Mouse (Mus musculus): ENCODE measurements around the gene Ppp4r2. TPM values are rescaled to one million over a fixed set of nuclear protein-coding genes. Genes with fewer than 3 reads are reported as not detected.

The Ppp4r2 gene
- polyA plus RNA-seq, 1 experiment from 2014 or later: 21.5 TPM

GRCm38 (mm10) chr6:100807746-100808145, 25.7 kb upstream of the Ppp4r2 start:
- Histone ChIP-seq H3K27ac (no peak overlapping the region), H3K4me2 (no peak overlapping the region), H3K27me3 (no peaks in the 10 kb centered on the region), H3K4me3 (replicated peaks) (no peak overlapping the region), H3K36me3 (no peaks in the 10 kb centered on the region), H3K9me3 (replicated peaks) (no peaks in the 10 kb centered on the region), H3K9ac (no peak overlapping the region), H3K4me1 (peaks cover 5% of the 10 kb centered on the region)
- 36% methylated on average over 1 of the region's 1 CpGs for WGBS
- ATAC-seq (replicated peaks; ENCODE audit: low FRiP score): no peak

- no peak overlapping the region for H3K27ac ChIP-seq
- no peaks in the 10 kb centered on the region for H3K9me3 ChIP-seq (replicated peaks)
- WGBS: 91% methylated on average over 6 of the region's 6 CpGs
- H3K9ac ChIP-seq: no peak overlapping the region
- no peaks in the 10 kb centered on the region for H3K27me3 ChIP-seq
- H3K4me2 ChIP-seq: no peak overlapping the region
- no peak for ATAC-seq (replicated peaks; ENCODE audit: low FRiP score)
- H3K4me3 ChIP-seq (replicated peaks): no peak overlapping the region
- H3K4me1 ChIP-seq: no peaks in the 10 kb centered on the region
- H3K36me3 ChIP-seq: no peaks in the 10 kb centered on the region
Observed at GRCm38 (mm10) chr6:100808221-100808778, 25.1 kb upstream of the Ppp4r2 start.

GRCm38 (mm10) chr6:100810117-100810516, 23.3 kb upstream of the Ppp4r2 start:
- H3K36me3 ChIP-seq: no peaks in the 10 kb centered on the region
- 92% methylated on average over 4 of the region's 4 CpGs for WGBS
- no peak overlapping the region for H3K4me2 ChIP-seq
- no peak overlapping the region for H3K27ac ChIP-seq
- ATAC-seq (replicated peaks; ENCODE audit: low FRiP score): no peak
- H3K4me3 ChIP-seq (replicated peaks): no peak overlapping the region
- no peak overlapping the region for H3K9ac ChIP-seq
- H3K27me3 ChIP-seq: no peaks in the 10 kb centered on the region
- H3K4me1 ChIP-seq: no peaks in the 10 kb centered on the region
- H3K9me3 ChIP-seq (replicated peaks): no peaks in the 10 kb centered on the region

- Histone ChIP-seq H3K4me2 (no peak overlapping the region), H3K9ac (no peak overlapping the region), H3K36me3 (no peaks in the 10 kb centered on the region), H3K27ac (no peak overlapping the region), H3K4me3 (replicated peaks) (no peak overlapping the region), H3K9me3 (replicated peaks) (no peaks in the 10 kb centered on the region), H3K4me1 (no peaks in the 10 kb centered on the region), H3K27me3 (no peaks in the 10 kb centered on the region)
- no peak for ATAC-seq (replicated peaks; ENCODE audit: low FRiP score)
- 65% methylated on average over 3 of the region's 3 CpGs for WGBS
Observed at GRCm38 (mm10) chr6:100811731-100812130, 21.7 kb upstream of the Ppp4r2 start.

- Histone ChIP-seq H3K27ac (no peak overlapping the region), H3K4me1 (peaks cover 20% of the 10 kb centered on the region), H3K4me3 (replicated peaks) (no peak overlapping the region), H3K4me2 (no peak overlapping the region), H3K36me3 (no peaks in the 10 kb centered on the region), H3K27me3 (no peaks in the 10 kb centered on the region), H3K9me3 (replicated peaks) (no peaks in the 10 kb centered on the region), H3K9ac (no peak overlapping the region)
- no peak for ATAC-seq (replicated peaks; ENCODE audit: low FRiP score)
- WGBS: 88% methylated on average over 2 of the region's 2 CpGs
Observed at GRCm38 (mm10) chr6:100821367-100821766, 12.1 kb upstream of the Ppp4r2 start.

- Histone ChIP-seq H3K27me3 (no peaks in the 10 kb centered on the region), H3K9me3 (replicated peaks) (no peaks in the 10 kb centered on the region), H3K36me3 (no peaks in the 10 kb centered on the region), H3K4me2 (no peak overlapping the region), H3K9ac (no peak overlapping the region), H3K27ac (no peak overlapping the region), H3K4me3 (replicated peaks) (no peak overlapping the region), H3K4me1 (peaks cover 29% of the 10 kb centered on the region)
- 53% methylated on average over 1 of the region's 1 CpGs for WGBS
- ATAC-seq (replicated peaks; ENCODE audit: low FRiP score): no peak
Observed at GRCm38 (mm10) chr6:100823356-100823755, 10.1 kb upstream of the Ppp4r2 start.

GRCm38 (mm10) chr6:100824381-100824965, 8.9 kb upstream of the Ppp4r2 start:
- no peak for ATAC-seq (replicated peaks; ENCODE audit: low FRiP score)
- H3K4me2 ChIP-seq: no peak overlapping the region

GRCm38 (mm10) chr6:100826046-100826445, 7.4 kb upstream of the Ppp4r2 start:
- H3K36me3 ChIP-seq: no peaks in the 10 kb centered on the region
- peaks cover 29% of the 10 kb centered on the region for H3K4me1 ChIP-seq
- H3K4me2 ChIP-seq: no peak overlapping the region
- no peaks in the 10 kb centered on the region for H3K27me3 ChIP-seq
- H3K9ac ChIP-seq: no peak overlapping the region
- WGBS: 48% methylated on average over 6 of the region's 6 CpGs
- peak; percentile 82 for ATAC-seq (replicated peaks; ENCODE audit: low FRiP score)
- H3K4me3 ChIP-seq (replicated peaks): no peak overlapping the region
- no peaks in the 10 kb centered on the region for H3K9me3 ChIP-seq (replicated peaks)
- peak overlapping the region; percentile 85 for H3K27ac ChIP-seq

More at GRCm38 (mm10) chr6:100824381-100824965, 8.9 kb upstream of the Ppp4r2 start:
- Histone ChIP-seq H3K27ac (no peak overlapping the region; the same call in 1 of the 2 replicates), H3K9me3 (replicated peaks) (no peaks in the 10 kb centered on the region), H3K27me3 (no peaks in the 10 kb centered on the region), H3K4me3 (replicated peaks) (no peak overlapping the region), H3K4me1 (peaks cover 29% of the 10 kb centered on the region), H3K36me3 (no peaks in the 10 kb centered on the region), H3K9ac (no peak overlapping the region)
- 55% methylated on average over 7 of the region's 7 CpGs for WGBS

- WGBS: 87% methylated on average over 7 of the region's 7 CpGs
Observed at GRCm38 (mm10) chr6:100828565-100828964, 4.9 kb upstream of the Ppp4r2 start.

GRCm38 (mm10) chr6:100829770-100830169, 3.7 kb upstream of the Ppp4r2 start:
- Histone ChIP-seq H3K9me3 (replicated peaks) (no peaks in the 10 kb centered on the region), H3K4me1 (peaks cover 20% of the 10 kb centered on the region), H3K4me3 (replicated peaks) (no peak overlapping the region), H3K4me2 (no peak overlapping the region), H3K27me3 (no peaks in the 10 kb centered on the region), H3K27ac (no peak overlapping the region), H3K9ac (no peak overlapping the region), H3K36me3 (no peaks in the 10 kb centered on the region)
- ATAC-seq (replicated peaks; ENCODE audit: low FRiP score): no peak
- WGBS: 74% methylated on average over 5 of the region's 5 CpGs

More at GRCm38 (mm10) chr6:100828565-100828964, 4.9 kb upstream of the Ppp4r2 start:
- no peaks in the 10 kb centered on the region for H3K9me3 ChIP-seq (replicated peaks)
- H3K9ac ChIP-seq: no peak overlapping the region
- H3K4me1 ChIP-seq: peaks cover 27% of the 10 kb centered on the region
- no peak for ATAC-seq (replicated peaks; ENCODE audit: low FRiP score)
- no peaks in the 10 kb centered on the region for H3K36me3 ChIP-seq
- no peaks in the 10 kb centered on the region for H3K27me3 ChIP-seq
- H3K4me2 ChIP-seq: no peak overlapping the region
- H3K27ac ChIP-seq: no peak overlapping the region
- no peak overlapping the region for H3K4me3 ChIP-seq (replicated peaks)

- Histone ChIP-seq H3K4me1 (peaks cover 22% of the 10 kb centered on the region), H3K27me3 (no peaks in the 10 kb centered on the region), H3K4me3 (replicated peaks) (no peak overlapping the region), H3K9me3 (replicated peaks) (no peaks in the 10 kb centered on the region), H3K4me2 (no peak overlapping the region), H3K27ac (no peak overlapping the region), H3K9ac (no peak overlapping the region), H3K36me3 (peaks cover 11% of the 10 kb centered on the region)
- 80% methylated on average over 3 of the region's 3 CpGs for WGBS
- no peak for ATAC-seq (replicated peaks; ENCODE audit: low FRiP score)
Observed at GRCm38 (mm10) chr6:100831188-100831587, 2.2 kb upstream of the Ppp4r2 start.

GRCm38 (mm10) chr6:100831751-100832150, 1.7 kb upstream of the Ppp4r2 start:
- no peaks in the 10 kb centered on the region for H3K27me3 ChIP-seq

More at GRCm38 (mm10) chr6:100831751-100832150, 1.7 kb upstream of the Ppp4r2 start:
- Histone ChIP-seq H3K9me3 (replicated peaks) (no peaks in the 10 kb centered on the region), H3K4me3 (replicated peaks) (no peak overlapping the region), H3K27ac (no peak overlapping the region), H3K4me1 (peaks cover 18% of the 10 kb centered on the region), H3K4me2 (no peak overlapping the region), H3K36me3 (peaks cover 16% of the 10 kb centered on the region), H3K9ac (no peak overlapping the region)
- no peak for ATAC-seq (replicated peaks; ENCODE audit: low FRiP score)
- 87% methylated on average over 6 of the region's 6 CpGs for WGBS
